Mouse (Mus musculus) thymus, postnatal 0 days (tissue): ENCODE results near the gene Afap1. TPM values are rescaled to one million over a fixed set of nuclear protein-coding genes. Genes with fewer than 3 reads are reported as not detected.

Experiments
- DNase-seq: peaks from one replicate; pipeline ENCODE4 v3.0.0-alpha.2; 2015; ENCODE audit warnings: low spot score
- polyA plus RNA-seq: library from polyadenylated mRNA; unstranded; fragments of >200 nt; fragmentation: Nextera tagmentation; extraction: Ambion mirVana; gene quantifications from 2 replicates; pipeline ENCODE4 v1.2.1, GENCODE M21; 2015

Afap1 gene
- polyA plus RNA-seq, 1 experiment from 2014 or later: 6.6 TPM

DNA sequence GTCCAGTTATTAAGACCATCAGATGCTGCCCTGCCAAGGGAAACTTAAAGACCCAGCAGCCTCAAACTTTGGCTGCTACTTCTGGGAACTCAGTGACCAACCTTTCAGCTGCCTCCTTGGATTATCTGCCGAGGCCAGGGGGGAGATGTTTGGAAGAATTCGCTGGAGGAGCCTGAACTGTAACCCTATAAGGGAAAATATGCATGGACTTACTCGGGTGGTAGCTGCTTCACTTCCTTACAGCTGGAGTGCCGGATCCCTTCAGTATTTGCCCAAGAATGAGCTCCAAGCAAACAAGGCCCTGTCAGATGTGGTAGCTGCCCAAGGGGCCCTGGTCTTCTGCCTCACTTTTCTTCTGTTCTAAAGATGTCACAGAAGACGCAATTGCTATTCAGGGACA lies 38.2 kb downstream of the Afap1 start:
- no peak for DNase-seq

DNA sequence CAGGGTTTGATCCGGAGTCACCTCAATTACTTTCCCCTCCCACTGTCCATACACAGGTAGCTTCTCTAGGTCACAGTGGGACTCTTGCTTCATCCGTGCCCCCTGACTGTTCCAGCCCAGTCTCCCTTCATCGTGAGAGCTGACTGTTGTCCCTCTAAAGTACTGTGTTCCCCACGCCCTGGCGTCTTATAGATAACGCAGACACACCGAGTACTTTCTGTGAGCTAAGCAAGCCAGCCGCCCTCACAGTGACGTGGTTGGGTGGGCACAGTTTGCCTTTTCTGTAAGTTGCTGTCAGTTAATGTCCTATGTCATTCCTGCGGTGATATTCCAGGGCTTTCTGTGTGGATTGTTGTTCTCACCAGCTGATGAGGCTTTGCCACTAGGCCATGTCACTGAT lies 39.9 kb downstream of the Afap1 start:
- DNase-seq: no peak

DNA sequence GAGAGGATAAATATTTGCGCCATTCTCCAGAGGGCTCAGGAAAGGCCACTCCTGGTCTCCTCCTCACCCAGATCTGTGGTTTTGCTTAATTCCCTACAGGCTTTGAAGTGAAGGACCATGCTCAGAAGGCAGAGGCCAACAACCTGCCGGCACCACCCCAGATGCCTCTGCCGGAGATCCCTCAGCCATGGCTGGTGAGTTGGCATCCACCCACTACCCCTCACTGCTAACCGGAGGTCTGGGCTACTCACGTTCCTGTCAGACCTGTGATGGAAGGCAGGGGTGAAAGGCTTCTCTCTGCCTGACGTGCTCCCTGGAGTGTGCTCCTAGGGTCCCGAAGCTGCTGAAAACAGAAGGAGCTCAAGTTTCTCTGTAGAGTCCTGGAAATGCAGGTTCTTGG lies 42.8 kb downstream of the Afap1 start:
- no peak for DNase-seq

DNA sequence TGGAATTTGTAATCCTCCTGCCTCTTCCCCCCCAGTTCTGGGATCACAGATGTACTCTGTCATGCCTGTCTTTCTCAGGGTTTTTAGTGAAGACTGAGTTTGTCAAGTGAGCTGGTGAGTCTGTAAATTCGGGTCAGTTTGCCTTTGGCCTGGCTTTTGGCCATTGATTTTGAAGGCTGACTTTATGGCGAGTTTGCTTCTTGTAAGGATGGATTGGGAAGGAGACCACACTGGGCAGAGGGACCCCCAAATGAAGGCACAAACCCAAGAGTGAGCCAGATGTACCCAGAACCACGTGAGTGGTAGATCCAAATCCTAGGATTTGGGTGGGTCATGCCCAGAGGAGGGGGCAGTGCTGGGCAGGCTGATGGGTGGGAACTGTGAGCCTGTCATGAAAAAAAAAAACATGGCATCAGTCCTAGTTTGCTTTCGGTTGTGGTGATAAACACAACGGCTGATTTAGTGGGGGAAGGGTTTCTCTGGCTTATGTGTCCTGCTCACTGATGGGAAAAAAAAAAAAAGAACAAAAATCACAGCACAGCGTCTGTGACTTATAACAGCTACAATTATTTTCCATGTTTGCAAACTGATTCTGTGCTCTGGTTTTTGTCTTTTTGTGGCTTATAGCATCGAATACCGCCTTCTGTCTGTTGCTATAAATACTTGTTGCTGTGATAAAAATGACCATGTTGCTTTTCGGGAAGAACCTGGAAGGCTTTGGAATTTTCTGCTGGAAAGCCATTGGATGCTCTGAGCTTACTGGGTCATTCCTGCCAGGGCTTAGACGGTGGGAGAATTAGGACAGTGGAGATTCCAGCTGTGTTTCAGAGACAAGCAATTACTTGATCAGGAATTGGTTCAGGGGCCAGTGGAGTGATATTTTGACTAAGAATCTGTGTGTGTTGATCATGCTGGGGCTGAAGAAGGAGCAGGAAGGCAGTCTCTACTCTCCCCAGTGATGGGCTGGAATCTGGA lies 45.4 kb downstream of the Afap1 start:
- DNase-seq: no peak

DNA sequence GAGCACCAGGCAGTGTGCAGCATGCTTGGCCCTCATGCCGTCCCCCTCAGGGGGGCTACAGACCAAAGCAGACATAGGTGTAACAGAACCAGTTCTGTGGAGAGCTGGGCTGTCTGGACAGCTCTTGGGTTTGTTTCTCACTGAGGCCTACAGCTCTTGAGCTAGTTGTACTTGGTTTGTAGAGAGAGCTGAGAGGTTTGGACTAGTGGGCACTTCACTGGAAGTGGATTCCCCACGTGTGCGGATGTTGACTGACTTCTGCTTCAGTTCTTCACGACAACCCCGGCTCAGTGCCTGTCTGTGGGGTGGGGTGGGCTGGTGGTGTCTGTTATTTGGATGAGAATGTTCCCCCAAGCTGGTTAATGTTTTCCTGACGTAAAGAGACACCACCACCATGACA lies 46.8 kb downstream of the Afap1 start:
- DNase-seq: no peak

DNA sequence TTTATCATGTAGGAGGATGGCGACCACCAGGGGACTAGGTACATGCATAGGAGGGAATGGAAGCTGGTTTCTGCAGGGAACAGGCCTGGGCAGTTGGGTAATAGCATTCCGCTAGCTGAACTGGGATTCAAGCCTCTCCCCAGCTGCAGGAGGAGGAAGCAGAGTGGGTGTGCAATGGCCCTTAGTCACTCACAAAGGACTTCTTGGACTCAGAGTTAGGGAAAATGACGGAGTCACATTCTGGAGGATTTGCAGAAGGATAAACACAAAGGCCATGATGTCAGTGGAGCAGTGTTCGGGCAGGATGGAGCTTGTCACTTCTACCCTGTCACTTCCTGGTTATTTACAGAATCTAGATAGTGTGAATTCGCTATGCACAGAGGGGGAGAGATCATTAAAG lies 50.4 kb downstream of the Afap1 start:
- DNase-seq: no peak

DNA sequence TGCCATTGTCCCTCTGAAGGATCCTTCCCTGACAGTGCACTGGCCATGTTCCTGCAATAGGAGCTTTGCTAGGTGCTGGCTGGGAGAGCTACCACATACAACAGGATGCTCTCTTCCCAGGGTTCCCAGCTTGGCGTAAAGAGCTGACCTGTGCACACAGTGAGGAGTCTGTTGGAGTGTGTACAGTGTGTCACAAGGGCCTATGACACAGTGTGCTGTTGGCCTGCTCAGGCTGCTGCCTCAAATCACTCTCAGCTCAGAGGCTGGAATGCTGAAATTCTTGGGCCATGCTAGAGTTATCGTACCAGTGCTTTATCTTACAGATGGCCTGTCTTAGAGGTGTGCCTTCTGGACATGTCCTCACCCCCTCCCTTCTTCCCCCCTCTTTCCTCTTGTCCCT lies 53.7 kb downstream of the Afap1 start:
- DNase-seq: no peak

DNA sequence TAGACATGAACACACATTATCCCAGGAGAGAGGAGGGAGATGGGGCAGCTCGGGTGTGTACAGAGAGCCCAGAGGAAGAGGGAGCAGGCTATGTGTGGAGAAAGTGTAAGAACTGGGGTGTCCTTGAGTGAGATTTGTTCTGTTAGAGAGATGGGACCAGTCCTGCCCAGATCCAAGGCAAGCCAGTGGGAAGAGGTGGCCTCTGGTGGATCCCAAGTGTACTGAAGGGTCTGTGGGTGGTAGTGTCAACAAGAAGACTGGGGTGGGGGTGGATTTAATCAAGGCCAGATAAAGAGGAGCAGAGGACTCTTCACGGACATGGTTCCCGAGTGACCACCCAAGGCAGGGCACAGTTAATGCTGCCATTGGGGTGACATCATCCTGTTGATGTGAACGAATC lies 54.3 kb downstream of the Afap1 start:
- no peak for DNase-seq

DNA sequence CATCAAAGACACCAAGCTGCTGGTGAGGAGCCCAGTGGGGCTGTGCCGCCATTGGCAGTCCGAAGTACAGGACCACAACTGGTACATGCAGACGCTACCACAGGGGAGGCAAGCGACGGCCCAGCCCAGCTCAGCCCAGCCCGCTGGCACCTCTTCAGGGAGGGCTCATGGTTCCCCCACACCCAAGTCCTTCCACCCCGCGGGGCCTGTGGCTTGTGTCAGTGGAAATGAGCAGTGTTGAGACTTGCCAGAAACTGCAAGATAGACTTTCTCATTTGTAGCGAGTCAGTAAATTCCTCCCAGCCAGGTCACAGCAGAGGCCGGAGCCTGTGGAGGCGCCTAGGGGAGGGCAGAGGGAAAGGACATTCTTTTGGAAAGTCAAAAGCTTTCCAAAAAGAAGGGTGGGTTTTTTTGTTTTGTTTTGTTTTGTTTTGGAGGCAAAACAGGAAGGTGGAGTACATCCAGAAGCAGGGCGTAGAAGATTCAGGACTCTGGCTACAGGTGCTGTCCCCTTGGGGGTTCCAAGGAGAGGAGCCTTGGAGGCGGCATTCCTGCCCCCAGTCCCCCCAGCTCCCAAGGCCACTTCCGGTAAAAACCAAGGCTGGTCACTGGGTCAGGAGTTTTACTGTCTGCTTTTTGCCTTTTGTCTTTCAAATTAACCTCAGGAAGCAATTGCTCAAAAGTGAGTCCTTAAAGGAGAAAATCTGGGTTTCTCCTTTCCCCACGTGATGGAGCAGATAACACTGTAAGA lies 55.3 kb downstream of the Afap1 start:
- no peak for DNase-seq

DNA sequence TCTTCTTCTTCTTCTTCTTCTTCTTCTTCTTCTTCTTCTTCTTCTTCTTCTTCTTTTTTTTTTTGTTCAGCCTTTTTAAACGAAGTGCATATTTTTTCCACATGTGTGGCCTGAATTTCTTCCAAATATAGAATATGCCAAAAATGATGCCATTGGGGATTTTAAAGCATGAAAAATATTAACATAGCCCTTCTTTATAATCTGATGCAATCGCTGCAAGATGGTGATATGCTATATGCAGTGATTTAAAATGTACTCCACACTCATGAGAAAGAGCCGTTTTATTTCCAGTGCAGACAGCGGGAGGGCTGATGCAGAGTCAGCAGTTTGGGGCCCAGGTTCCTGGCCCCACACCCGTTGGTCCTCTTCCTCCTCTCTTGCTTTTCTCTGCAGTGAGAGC lies 55.9 kb downstream of the Afap1 start:
- DNase-seq: no peak

DNA sequence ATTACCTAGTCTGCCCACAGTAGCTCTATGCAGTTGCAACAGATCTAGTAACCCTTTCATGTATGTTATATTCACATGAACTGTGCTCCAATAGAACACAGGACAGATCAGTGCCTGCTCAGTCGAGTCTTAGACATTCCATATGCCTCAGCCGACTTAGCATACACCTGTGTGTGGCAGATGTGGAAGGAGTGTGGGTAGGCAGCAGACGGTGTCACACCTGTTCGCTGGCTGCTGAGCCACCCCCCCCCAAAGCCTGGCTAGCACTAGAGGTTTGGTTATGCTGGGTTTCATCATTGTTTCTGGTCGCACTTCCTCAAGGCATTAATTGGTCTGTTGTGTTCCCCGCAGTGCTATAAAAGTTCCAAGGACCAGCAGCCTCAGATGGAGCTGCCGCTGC lies 57.4 kb downstream of the Afap1 start:
- DNase-seq: no peak

DNA sequence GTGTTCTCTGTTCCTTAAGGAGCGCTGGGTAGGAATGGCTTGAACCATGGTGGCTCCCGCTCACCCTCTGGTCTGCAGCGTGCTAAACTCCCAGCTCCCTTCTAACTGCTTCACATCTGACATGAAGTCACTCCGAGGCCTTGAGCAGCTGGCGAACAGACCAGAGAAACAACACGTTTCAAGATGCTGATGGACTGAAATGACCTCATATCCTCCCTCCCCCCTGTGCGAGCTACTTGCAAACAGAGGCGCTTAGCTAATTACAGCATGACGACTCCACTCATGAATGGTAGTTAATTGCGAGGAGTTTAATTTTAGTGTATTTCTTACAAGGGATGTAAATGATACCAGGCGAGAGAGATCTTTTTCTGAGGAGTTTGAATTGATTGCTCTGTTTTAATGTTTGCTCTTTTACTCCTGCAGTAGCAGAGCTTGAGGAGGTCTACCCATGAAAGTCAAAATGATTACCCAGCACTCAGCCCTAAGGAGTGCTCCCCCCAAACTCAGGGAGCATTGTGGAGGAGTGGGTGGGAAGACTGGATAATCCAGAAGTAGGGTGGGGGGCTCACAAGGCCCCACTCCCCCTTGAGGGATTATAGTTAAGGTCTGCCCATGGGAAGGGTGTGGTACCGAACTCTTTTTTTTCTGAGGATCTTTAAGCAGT lies 61.1 kb downstream of the Afap1 start:
- DNase-seq: no peak

DNA sequence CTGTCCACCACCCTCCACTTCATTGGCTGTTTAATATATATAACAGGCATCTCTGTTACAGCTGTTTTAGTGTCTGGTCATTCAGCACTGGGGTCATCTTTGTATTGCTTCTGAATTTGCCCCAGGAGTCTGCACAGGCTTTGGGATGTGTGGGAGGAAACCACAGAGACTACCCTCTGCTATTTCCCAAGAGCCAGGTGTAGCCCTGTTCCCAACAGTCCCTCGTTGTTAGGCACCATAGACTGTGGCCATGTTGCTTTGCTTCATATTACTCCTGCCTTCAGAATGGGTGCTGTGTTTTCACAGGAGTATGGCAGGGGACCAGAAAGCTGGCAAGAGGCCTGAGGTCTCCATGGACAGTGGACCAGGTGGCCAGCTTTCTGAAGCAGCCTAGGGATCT lies 63.1 kb downstream of the Afap1 start:
- DNase-seq: no peak

DNA sequence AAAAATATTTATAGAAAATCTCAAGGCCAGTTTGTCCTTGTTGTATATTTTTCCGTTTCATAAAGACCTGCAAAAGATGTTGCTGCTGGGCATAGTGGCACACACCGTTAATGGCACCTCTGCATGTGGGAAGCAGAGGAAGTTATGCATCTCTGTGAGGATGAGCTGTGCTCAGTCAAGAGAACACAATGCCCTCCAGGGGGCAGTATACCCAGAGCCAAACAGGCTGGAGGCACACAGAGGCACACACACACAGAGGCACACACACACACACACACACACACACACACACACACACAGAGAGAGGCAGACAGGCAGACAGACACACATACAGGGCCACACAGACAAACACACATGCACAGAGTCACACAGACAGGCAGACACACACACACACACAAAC lies 65.6 kb downstream of the Afap1 start:
- DNase-seq: peak; percentile 35

DNA sequence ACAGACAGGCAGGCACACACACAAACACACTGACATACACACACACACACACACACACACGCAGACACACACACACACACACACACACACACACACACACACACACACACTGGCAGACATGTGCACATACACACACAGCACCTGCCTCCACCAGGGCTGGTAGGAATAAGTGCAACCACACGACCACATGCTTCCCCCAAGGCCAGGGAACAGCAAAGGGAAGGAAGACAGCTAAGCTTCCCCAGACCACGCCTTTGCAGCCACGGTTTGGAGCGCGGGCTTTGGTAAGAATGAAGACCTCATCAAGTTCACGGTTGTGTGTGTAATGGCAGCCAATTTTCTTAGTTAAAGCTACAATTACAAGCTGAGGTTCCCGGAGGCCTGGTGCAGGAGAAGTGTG lies 67.0 kb downstream of the Afap1 start:
- DNase-seq: peak; percentile 54

DNA sequence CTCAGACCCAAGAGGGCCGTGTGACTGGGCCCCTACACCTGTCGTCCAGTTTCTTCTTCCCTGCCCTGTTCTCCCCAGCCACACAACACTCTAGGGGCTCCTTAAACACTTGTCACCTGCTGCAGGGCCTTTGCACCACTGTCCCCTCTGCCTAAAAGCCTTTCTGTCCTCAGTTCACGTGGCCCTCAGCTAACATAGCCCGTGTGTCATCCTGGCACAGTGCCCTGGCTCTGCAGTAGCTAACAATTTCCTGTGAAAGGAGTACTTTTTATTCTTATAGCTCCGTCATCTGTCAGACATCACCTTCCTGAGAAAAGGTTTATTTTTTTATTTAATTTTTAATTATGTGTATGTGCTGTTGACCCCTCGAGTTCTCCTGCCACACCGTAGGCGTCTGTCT lies 68.2 kb downstream of the Afap1 start:
- no peak for DNase-seq

DNA sequence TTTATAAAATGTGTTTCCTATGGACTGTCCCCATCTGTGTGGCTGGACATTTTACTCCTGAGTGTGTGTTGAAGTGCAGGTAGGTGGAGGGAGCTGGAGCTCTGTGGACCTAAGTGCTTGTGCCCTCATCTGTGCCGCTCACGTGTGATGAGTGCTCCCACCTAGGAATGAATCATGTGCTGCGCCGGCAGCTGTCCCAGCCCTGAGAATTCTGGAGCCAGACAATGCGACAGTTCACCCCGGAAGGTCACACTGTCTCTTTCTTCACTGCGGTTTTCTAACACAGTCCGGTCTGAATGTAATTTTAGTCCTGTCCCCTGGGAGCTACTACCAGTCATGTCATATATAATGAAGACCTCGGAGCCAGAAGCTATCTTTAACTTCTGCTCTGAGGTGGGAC lies 70.5 kb downstream of the Afap1 start:
- DNase-seq: no peak

DNA sequence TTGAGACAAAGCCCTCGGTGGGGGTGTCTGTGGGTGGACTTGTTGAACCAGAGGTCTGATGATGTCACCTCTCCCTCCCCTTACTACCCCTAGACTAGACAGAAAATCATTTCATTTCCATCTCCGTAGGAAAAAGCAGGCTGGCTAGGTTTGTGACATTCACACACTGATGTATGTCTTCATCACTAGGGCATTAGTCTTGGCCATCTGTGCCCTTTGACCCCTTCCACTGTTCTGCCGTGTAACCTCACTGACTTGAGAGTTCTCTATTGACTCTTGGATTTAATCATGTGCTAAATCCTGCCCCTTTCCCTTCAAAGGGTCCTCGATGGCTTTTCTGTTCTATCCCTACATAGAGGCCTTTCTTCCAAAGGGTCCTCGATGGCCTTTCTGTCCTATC lies 71.9 kb downstream of the Afap1 start:
- DNase-seq: no peak

DNA sequence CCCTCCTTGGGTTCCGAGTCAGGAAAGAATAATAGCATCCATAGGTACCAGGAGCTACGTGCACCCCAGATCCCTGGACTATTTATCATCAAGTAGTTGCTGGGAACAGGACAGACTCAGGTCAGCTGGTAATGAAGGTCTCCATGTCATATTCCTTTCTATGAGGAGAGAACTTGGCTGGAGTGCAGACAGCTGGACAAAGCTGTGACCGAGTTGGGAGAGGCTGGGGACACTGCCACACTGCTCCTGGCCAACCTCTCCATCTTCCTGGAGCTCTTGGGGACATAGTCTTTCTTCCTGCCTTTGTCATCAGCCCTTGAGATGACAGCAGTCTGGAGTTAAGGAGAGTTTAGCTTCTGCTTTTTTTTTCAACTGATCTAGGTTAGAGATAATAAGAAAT lies 76.7 kb downstream of the Afap1 start:
- no peak for DNase-seq

DNA sequence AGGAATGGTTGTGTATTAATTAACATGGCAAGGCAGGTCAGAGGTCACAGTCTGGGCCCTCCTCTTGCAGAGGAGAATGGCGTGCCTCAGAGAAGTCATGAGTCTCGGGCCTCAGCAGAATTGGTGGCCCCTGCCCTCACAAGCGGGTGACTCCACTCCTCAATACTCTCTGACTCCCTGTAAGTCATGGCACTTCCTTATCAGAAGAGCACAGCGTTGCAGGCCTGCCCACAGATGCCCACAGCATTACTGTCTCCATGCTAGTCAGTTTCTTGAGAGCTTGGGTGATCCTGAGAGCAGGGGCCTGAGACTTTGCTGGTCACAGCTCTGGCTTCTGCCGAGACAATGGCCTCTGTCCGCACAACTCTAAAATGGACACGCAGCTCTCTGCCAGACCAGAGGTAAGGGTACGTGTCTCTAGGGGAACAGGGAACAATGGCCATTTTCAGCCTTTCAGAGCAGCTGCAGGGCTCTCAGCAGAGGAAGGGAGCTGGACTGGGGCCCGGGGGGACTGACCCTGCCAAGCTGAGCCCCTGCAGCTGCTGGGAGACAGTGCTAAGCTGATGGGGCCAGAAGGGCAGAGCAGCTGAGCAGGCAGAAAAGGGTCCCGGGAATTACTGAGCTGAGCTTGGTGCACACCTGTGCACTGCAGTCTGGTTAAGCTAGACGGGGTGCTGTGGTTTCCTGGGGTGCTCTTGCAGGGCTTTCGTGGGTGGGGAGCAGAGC lies 77.4 kb downstream of the Afap1 start:
- peak; percentile 67 for DNase-seq

DNA sequence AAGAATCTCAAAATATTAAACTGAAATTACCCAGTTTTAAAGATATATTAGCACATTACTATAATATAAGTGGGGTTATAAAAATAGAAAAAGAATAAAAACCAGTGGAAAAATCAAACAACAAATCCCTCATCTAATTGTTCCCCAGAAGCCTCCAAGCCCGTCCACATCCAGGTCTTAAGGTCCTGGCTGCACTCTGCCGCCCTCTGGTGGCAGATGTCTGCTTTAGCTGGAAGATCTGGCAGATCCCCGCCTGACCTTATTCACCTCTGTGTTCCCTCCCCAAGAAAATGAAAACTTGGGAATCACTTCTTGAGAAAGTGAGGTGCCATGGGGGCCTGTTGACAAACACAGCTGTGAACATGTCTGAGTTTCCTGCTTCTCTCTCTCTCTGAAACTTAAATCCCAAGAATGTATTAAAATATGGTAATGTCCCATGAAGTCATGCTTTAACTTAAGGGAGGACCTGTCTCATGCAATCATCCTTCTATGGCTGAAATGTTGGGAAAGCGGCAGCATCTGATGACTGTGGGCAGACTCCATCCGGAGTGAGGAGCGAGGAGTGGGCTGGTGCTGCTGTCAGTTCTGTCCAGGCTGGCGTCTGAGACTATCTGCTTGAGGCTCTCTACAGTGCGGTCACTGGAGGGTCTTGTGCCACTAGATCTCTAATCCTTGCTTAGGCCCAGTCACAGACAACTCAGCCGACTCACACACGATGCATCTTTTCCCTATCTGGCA lies 78.9 kb downstream of the Afap1 start:
- peak; percentile 79 for DNase-seq
